Mouse (Mus musculus): ENCODE results near the gene Swsap1. TPM values are rescaled to one million over a fixed set of nuclear protein-coding genes. Genes with fewer than 3 reads are reported as not detected.

Swsap1 gene
- polyA plus RNA-seq, 1 experiment, result 12.8 TPM

- H3K4me1 ChIP-seq (ENCODE audit: control insufficient read depth, insufficient read depth, low read length), result peaks cover 17% of the 10 kb centered on the region; the same call in 1 of the 2 replicates
- H3K27ac ChIP-seq (ENCODE audit: insufficient read depth, low read length), result no peak overlapping the region
- DNase-seq, result no peak
- WGBS, result 94% methylated on average over 12 of the region's 12 CpGs
- no peak for TF ChIP-seq POLR2A (IDR thresholded peaks at IDR 0.05; ENCODE audit: borderline replicate concordance, insufficient read depth, low read length)
- no peak for TF ChIP-seq CTCF (IDR thresholded peaks at IDR 0.05; ENCODE audit: borderline replicate concordance, insufficient read depth, low read depth, low read length)
- H3K4me3 ChIP-seq (replicated peaks; ENCODE audit: insufficient read depth, low read depth, low read length), result no peak overlapping the region
- no peaks in the 10 kb centered on the region for H3K27me3 ChIP-seq (ENCODE audit: control insufficient read depth, insufficient read depth, low read length)
Measured at GRCm38 (mm10) chr9:22004546-22004945, 49.0 kb downstream of the Swsap1 start.

Other genes starting within 250 kb of the Swsap1 start
- 34.1 and 34.2 TPM in 2 replicates for gene Ldlr, start 232.3 kb upstream of the Swsap1 start, polyA plus RNA-seq (2012; rRNA removed)
- 3.8 TPM in 2 replicates for gene Spc24, start 195.5 kb upstream of the Swsap1 start, polyA plus RNA-seq (2012; rRNA removed)
- 44.7 and 50.6 TPM in 2 replicates for gene Kank2, start 157.0 kb upstream of the Swsap1 start, polyA plus RNA-seq (2012; rRNA removed)
- gene Angptl8, start 120.2 kb upstream of the Swsap1 start, polyA plus RNA-seq (2012; rRNA removed), result not detected in 2 replicates
- gene Dock6, start 103.1 kb upstream of the Swsap1 start, polyA plus RNA-seq (2012; rRNA removed), result 39.3 and 41.4 TPM in 2 replicates
- 13.9 and 16.3 TPM in 2 replicates for gene Rab3d, start 37.6 kb upstream of the Swsap1 start, polyA plus RNA-seq (2012; rRNA removed)
- gene Ccdc159, start 28.3 kb upstream of the Swsap1 start, polyA plus RNA-seq (2012; rRNA removed), result 14.7 and 16.6 TPM in 2 replicates
- 62.5 and 64.1 TPM in 2 replicates for gene Tmem205, start 28.2 kb upstream of the Swsap1 start, polyA plus RNA-seq (2012; rRNA removed)
- gene Plppr2, start 18.7 kb upstream of the Swsap1 start, polyA plus RNA-seq (2012; rRNA removed), result 97.5 and 106 TPM in 2 replicates
- 9.2 and 10.4 TPM in 2 replicates for gene Epor, start 7.8 kb downstream of the Swsap1 start, polyA plus RNA-seq (2012; rRNA removed)
- 67.6 and 83.3 TPM in 2 replicates for gene Rgl3, start 33.7 kb downstream of the Swsap1 start, polyA plus RNA-seq (2012; rRNA removed)
- 2.4 and 2.7 TPM in 2 replicates for gene Ccdc151, start 46.9 kb downstream of the Swsap1 start, polyA plus RNA-seq (2012; rRNA removed)
- 91.3 and 95.3 TPM in 2 replicates for gene Prkcsh, start 47.1 kb downstream of the Swsap1 start, polyA plus RNA-seq (2012; rRNA removed)
- 165 and 169 TPM in 2 replicates for gene Elavl3, start 96.3 kb downstream of the Swsap1 start, polyA plus RNA-seq (2012; rRNA removed)
- gene Gm49318, start 115.5 kb downstream of the Swsap1 start, polyA plus RNA-seq (2012; rRNA removed), result not detected in 2 replicates
- gene Zfp653, start 115.6 kb downstream of the Swsap1 start, polyA plus RNA-seq (2012; rRNA removed), result 45.4 and 48.3 TPM in 2 replicates
- 85.2 and 90.2 TPM in 2 replicates for gene Ecsit, start 129.7 kb downstream of the Swsap1 start, polyA plus RNA-seq (2012; rRNA removed)
- 1.6 and 1.8 TPM in 2 replicates for gene Cnn1, start 143.5 kb downstream of the Swsap1 start, polyA plus RNA-seq (2012; rRNA removed)
- gene Elof1, start 161.4 kb downstream of the Swsap1 start, polyA plus RNA-seq (2012; rRNA removed), result 125 and 130 TPM in 2 replicates
- 0.25 and 0.28 TPM in 2 replicates for gene Acp5, start 180.0 kb downstream of the Swsap1 start, polyA plus RNA-seq (2012; rRNA removed)
- 115 and 150 TPM in 2 replicates for gene Pigyl, start 201.1 kb downstream of the Swsap1 start, polyA plus RNA-seq (2012; rRNA removed)
- gene Zfp872, start 232.3 kb downstream of the Swsap1 start, polyA plus RNA-seq (2012; rRNA removed), result 0.07 and 0.13 TPM in 2 replicates

Data from cerebellum, adult 2 months (tissue).